Mouse (Mus musculus): ENCODE measurements around the gene BC005624. TPM values are rescaled to one million over a fixed set of nuclear protein-coding genes. Genes with fewer than 3 reads are reported as not detected.
A peak's percentile ranks its signal among the peaks of the same experiment; 100 is the strongest.
"Not testable (repeated sequence)": the region's sequence is repeated elsewhere in the genome, so short reads cannot be mapped to it uniquely, and the experiment has no call there.

The BC005624 gene
- total RNA-seq, 2 experiments from 2014 or later: 18.7 to 19.1 TPM

DNA sequence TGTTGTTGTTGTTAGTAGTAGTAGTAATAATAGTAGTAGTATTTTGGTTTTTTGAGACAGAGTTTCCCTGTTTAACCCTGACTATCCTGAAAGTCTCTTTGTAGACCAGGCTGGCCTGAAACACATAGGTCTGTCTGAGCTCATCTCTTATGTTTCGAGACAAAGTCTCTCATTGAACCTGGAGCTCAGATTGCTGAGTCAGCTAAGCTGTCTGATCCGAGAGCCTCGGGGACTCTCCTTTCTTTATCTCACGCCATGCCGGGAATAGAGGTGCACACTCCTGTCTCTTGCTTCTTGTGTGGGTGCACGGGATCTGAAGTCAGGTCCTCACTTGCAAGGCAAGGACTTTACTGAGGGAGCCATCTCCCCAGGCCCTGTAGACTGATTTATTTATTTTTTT is 49.0 kb downstream of the BC005624 start:
- intact Hi-C loops (cut with DNase I): loop anchor here (5.0 kb wide), 1 partner anchor 101 kb away; the partner anchor contains the start of genes Asb6 and Prrx2
- no peak for DNase-seq (ENCODE audit: low spot score)

DNA sequence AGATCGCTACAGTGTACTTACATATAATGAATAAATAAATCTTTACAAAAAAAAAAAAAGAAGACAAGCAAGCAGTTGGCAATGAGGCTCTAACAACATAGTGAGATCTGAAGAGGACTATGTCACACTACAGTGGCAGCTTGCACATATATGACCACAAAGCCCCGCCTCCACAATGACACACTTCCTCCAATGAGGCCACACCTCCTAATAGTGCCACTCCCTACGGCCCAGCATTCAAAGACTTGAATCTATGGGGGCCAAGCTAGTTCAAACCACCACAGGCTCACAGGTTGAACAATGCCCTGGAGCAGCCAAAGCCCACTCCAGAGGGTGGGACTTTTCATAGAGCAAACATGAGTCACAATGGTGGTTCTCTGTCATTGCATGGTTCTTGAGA is 50.1 kb downstream of the BC005624 start:
- intact Hi-C loops (cut with DNase I): loop anchor here (5.0 kb wide), 1 partner anchor 100 kb away; the partner anchor contains the start of genes Asb6 and Prrx2
- DNase-seq (ENCODE audit: low spot score): no peak

GRCm38 (mm10) chr2:30930846-30931245 is 51.2 kb downstream of the BC005624 start:
- DNase-seq (ENCODE audit: low spot score): not testable (repeated sequence)
- intact Hi-C loops (cut with DNase I): loop anchor here (5.0 kb wide), 1 partner anchor 99 kb away; the partner anchor contains the start of genes Asb6 and Prrx2

DNA sequence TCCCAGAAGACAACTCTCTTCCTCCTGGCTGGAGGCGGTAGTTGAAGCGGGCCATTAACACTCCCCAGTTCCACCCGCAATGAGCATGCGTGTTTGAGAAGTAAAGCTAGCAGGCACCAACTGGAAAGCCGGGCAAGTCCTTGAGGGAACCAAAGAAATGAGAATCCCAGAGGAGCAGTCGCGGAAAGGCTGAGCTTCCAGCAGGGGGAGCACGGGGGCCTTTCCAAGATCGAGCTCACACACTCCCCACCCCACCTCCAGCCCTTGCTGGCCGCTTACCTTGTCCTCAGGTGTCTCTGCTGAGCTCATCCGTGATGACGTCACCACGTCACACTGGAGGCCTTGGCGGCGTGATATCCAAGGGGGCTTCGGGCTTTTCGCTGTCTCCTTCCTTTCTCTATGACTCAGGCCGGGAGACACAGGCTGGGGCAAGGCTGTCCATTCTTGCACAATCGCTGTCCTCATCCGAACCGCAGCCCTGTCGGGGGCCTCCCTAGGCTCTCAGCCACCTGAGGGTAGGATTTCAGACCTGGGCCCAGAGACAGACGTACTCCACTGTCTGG is 52.4 kb downstream of the BC005624 start, which contains the start of gene Ptges:
TSS of gene Ptges (minus strand) at position 381 of the 563 bp plus-strand sequence.
- intact Hi-C loops (cut with DNase I): loop anchor here (5.0 kb wide), 1 partner anchor 97 kb away; the partner anchor contains the start of genes Asb6 and Prrx2
- DNase-seq (ENCODE audit: low spot score): peak; percentile 45

GRCm38 (mm10) chr2:30928893-30929482 is 53.0 kb downstream of the BC005624 start:
- DNase-seq (ENCODE audit: low spot score): peak; percentile 42
- intact Hi-C loops (cut with DNase I): no loop called here

DNA sequence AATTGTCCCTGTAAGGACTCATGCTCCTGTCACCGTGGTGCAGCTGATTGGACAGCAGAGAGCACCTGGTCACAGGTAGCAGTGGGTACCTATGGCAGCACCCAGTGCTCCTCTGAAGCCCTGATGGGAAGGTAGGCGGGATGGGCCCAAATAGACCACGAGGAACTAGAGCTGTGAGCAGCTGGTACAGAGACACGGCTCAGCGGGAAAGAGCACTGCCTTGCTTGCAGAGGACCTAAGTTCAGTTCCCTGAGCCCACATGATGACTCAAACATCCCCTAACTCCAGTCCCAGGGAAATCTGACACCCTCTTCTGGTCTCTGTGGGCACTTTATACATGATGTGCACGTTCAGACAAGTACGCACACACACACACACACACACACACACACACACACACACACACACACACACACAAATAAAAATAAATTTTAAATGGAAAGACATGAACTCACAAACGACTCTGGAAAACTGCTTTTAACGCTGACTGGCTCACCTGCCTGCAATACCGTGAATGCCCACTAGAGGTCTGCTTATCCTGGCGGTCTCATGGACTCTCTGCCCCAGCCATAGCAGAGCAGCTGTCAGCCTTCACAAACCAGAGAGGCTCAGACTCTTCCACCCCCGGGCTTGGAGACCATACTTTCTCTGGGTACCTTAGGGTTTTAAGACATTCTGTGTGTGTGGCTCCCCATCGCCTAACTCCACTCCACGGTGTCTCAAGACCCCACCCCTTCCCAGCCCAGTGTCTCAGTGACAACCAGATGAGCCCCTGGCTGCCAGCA is 54.0 kb downstream of the BC005624 start:
- DNase-seq (ENCODE audit: low spot score): peak; percentile 35
- intact Hi-C loops (cut with DNase I): no loop called here

DNA sequence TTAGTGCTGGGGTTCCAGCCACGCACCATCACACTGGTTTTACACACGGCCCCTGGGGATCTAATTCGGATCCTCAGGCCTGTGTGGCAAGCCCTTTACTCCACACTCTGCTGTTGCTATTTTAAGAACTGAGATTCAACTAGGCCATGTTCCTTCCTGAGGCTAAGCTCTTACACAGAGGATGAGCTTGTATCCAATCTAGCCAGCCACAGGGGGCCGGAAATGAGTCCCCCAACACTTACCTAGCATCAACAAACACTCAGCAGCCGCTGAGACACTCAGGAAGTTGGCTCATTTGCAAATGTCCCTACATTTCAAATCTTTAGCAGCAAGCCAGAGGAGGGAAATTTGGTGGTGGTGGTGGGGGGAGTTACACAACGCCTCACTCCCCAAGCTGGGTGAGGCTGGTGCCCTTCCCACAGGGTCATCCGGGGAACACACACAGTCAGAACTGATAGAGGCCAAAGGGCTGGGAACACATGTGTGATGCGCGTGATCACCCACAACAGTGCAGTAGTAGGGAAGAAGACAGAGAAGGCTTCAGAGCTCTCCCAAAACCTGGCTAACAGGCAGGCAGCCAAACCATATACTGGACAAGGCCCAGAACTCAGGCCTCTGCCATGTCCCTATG is 54.7 kb downstream of the BC005624 start:
- intact Hi-C loops (cut with DNase I): no loop called here
- DNase-seq (ENCODE audit: low spot score): no peak

DNA sequence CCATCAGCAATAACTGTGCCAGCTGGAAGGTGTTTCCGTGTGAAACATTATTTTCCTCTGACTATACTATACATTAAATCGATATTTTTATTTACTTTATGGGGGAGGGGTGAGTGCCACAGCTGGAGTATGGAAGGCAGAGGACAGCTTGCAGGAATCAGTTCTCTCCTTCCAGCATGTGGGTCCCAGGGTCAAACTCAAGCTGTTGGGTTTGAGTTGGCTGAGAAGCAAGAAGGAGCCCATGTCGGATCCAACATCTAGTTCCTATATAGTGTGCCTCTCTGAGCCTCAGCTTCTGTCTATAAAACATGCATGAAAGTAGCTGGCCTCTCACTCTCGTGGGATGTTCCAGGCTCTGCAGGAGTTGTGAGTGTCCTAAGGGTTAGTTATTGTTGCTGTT is 55.6 kb downstream of the BC005624 start:
- DNase-seq (ENCODE audit: low spot score): no peak
- intact Hi-C loops (cut with DNase I): no loop called here

DNA sequence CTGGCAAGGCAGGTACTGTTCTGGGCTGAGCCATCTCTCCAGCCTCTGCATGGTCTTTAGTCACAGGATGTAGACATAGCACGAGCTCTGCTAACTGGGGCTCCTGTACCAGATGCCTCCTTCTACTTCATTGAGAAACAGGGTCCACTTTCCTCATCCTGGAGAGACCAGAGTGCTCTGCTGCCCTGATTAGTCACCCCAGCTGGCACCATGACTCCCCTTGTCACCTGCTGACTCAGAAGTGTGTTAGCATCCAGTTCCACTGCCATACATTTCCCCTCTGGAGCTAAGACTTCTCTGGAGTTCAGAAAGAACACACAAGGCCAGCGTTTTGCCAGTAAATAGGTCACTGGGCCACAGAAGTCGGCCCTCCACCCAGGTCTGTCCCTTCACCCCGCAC is 56.8 kb downstream of the BC005624 start:
- intact Hi-C loops (cut with DNase I): no loop called here
- no peak for DNase-seq (ENCODE audit: low spot score)

GRCm38 (mm10) chr2:30923099-30923498 is 58.9 kb downstream of the BC005624 start:
- DNase-seq (ENCODE audit: low spot score): no peak

More at GRCm38 (mm10) chr2:30923099-30923498, 58.9 kb downstream of the BC005624 start:
- intact Hi-C loops (cut with DNase I): no loop called here

Other genes starting within 250 kb of the BC005624 start
- under 1 TPM; 0.26 to 0.70 TPM for gene 1700001O22Rik, start 178.5 kb downstream of the BC005624 start, total RNA-seq (2021)
- 10 to 100 TPM; 30.6 to 31.1 TPM for gene Ntmt1, start 174.4 kb downstream of the BC005624 start, total RNA-seq (2021)
- 1 to 10 TPM; 9.3 to 9.5 TPM for gene Asb6, start 151.9 kb downstream of the BC005624 start, total RNA-seq (2021)
- 1 to 10 TPM in 1 of 2 experiments, under 1 TPM in 1; 0.61 to 1.9 TPM for gene Prrx2, start 147.2 kb downstream of the BC005624 start, total RNA-seq (2021)
- 1 to 10 TPM; 2.3 to 2.7 TPM for gene Ptges, start 52.3 kb downstream of the BC005624 start, total RNA-seq (2021)
- 10 to 100 TPM; 22.8 to 25.6 TPM for gene Tor1b, start 29.2 kb downstream of the BC005624 start, total RNA-seq (2021)
- gene Tor1a, start 14.3 kb downstream of the BC005624 start, total RNA-seq (2021): 10 to 100 TPM; 11.2 to 12.2 TPM
- 10 to 100 TPM; 49.4 to 55.3 TPM for gene Usp20, start 78 bp upstream of the BC005624 start, total RNA-seq (2021)
- 10 to 100 TPM; 50.0 to 53.4 TPM for gene Fnbp1, start 159.8 kb upstream of the BC005624 start, total RNA-seq (2021)
- gene Gpr107, start 170.1 kb upstream of the BC005624 start, total RNA-seq (2021): 10 to 100 TPM; 33.1 to 35.1 TPM

Data from heart, postnatal 25 days (tissue).